Mouse (Mus musculus) regulatory T cell (primary cell): Measurements from ENCODE around the gene Wipf1.
"Not testable (repeated sequence)": the region's sequence is repeated elsewhere in the genome, so short reads cannot be mapped to it uniquely, and the experiment has no call there.

ENCODE experiments used
- in situ Hi-C: fragments of 300-600 bp; cut with MboI, MseI; formaldehyde crosslinking; loops from one replicate; pipeline ENCODE4 v1.15.1; 2025; ENCODE audit warnings: high pct_unique_total_duplicates

The Wipf1 gene

DNA sequence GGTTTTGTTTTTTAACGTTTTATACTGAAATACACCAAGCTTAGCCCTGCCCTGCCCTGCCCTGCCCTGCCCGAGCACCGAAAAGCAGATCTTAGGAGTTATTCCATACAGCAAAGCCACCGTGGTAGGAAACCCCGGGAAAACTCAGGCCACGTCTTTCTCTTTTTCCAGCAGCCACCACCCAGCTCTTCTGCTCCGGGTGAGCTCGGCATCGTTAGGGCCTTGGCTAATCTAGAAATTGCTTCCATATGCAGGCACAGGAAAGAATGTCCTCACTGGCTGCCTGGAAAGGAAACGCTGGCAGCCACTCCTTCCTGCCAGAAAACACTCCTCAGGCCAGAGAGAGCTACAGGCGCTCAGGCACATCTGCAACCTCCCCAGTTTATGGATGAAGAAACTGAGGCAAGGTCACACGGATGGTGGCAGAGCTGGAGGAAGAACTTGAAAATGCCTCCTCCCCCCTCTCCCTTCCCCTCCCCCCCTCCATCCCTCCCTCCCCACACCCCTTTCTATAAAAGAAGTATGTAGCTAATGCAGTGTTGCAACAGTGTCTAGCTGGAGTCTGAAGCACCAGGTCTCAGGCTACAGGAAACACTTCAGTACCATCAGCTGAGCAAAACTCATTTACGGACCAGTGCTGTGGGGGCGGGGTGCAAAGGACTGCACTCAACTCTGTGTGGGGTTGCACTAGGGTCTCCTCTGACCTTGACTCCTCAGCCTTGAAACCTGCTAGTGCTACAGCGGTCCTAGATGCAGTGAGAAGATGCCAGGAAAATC, 20.1 kb downstream of the Wipf1 start:
- in situ Hi-C loops, result no loop called here

- in situ Hi-C loops, result no loop called here
Measured at GRCm38 (mm10) chr2:73507886-73508285, 21.6 kb downstream of the Wipf1 start.

- in situ Hi-C loops, result not testable (repeated sequence)
Measured at GRCm38 (mm10) chr2:73506337-73506736, 23.2 kb downstream of the Wipf1 start.

- in situ Hi-C loops, result no loop called here
Measured at GRCm38 (mm10) chr2:73502863-73503429, 26.6 kb downstream of the Wipf1 start.

- in situ Hi-C loops, result no loop called here
Measured at GRCm38 (mm10) chr2:73500864-73501263, 28.7 kb downstream of the Wipf1 start.

DNA sequence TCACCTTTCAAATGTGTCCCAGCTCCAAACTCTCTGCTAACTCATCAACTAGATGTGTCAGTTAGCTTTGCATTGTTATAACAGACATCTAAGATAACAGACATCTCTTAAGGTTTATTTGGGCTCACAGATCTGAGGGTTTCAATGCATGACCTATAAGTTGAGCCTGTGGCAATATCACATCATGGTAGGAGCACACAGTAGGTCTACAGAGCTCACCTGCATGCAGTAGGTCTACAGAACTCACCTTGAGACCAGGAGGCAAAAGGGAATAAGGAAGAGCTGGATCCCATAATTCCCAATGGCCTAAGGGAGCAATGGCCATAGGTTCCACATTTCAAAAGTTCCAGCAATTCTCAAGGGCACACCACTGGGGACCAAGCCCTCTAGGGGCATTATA, 31.2 kb downstream of the Wipf1 start:
- in situ Hi-C loops, result no loop called here

DNA sequence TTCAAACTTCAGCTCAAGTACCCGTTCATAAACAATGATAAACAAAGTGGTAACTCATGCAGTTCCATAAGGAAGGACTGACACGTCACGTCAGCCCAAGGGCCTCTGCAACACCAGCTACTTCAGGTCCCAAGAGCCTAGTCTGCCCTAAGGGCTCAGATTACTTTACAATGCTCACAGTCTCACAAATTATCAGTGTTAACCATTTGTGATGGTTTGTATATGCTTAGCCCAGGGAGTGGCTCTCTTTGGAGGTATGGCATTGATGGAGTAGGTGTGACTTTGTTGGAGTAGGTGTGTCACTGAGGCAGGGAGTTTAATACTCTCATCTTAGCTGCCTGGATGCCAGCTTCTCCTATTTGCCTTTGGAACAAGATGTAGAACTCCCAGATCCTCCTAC, 32.0 kb downstream of the Wipf1 start:
- in situ Hi-C loops, result no loop called here

DNA sequence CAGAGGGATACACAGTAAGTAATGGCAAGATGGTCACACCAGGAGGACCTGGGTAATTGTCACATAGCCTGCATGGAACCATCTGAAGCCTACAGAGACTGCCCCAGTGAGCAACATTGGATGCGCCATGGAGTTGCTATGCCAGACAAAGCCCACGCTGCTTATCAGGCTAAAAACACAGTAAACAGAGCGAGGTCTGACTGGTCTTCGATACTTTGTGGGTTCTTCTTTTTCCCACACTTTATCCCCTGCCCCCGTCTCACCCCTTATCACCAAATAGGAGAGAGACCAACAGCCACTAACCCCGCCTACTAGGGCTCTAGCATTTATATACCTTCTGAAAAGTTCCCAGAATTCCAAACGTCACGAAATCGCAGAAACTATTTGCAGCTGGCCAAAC, 32.6 kb downstream of the Wipf1 start:
- in situ Hi-C loops, result no loop called here

GRCm38 (mm10) chr2:73496329-73496685, 33.2 kb downstream of the Wipf1 start:
- in situ Hi-C loops, result no loop called here

DNA sequence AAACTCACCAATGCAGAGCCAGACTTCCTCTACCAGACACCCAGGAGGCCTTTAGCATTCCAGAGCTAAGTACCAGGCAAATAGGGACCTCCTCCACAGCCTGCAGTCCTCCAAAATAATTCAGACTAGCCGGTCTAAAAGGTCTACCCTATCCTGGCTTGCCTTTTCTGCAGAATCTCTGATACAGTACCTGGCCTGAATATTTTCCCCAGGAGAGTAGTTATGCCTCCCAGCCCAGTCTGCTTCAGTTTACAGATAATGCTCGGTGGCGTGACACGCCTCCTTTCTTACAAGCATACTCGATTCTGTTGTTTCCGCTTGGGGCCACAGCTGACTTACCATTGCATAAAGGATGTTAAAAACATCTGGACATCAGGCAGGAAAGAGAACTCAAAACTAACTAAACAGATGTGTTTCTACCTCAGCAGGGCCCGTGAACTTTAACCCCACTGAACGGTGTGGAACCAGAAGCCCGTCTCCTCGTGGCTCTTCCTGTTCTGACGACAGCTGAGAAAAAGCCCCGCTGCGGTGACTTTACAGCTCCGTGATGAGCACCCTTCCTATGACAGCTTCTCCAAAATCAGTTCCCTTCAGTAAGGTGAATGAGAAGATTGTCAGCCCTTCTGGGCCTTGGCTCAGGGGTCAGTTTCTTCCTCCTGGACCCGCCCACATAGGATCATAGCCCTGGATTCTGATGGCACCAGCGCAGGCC, 33.8 kb downstream of the Wipf1 start:
- in situ Hi-C loops, result no loop called here

DNA sequence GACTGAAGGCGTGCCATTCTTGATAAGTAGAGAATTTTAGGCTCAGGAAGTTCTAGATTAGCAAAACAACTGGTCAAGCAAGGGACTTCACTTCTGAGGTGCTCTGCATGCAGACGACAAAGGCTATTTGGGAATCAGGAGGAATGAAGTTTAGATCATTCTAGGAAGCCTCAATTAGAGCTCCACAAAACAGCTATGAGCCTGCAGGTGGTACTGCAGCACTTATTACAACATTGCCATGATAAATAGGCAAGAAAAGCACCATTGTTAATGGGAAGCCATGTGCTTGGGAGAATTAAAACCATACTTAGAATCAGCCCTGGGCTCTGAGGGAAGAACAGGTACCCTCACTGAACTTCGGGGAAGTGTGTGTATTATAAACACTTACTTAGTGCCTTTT, 36.0 kb downstream of the Wipf1 start:
- in situ Hi-C loops, result loop anchor here (5.0 kb wide), 1 partner anchor 49 kb away; no protein-coding TSS in a partner anchor

- in situ Hi-C loops, result loop anchor here (5.0 kb wide), 1 partner anchor 51 kb away; no protein-coding TSS in a partner anchor
Measured at GRCm38 (mm10) chr2:73491442-73492241, 37.9 kb downstream of the Wipf1 start.

DNA sequence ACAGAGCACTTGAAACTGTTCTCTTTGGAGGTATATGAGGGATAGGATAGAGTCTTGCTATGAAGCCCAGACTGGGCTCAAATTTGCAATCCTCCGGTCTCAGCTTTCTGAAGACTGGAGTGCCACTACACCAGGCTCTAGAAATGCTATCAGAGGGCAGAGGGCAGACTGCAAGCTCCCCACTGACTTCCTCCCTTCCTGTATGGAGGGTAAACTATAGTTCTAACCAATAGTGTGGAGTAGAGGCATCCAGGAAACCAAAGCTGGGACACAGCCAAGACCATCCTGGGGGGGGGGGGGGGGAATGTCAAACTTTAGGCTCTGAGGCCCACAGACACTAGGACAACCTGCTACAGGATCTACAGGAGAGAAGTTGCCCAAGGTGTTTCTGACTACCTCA, 39.1 kb downstream of the Wipf1 start:
- in situ Hi-C loops, result loop anchor here (5.0 kb wide), 1 partner anchor 52 kb away; no protein-coding TSS in a partner anchor

GRCm38 (mm10) chr2:73486120-73486601, 43.4 kb downstream of the Wipf1 start:
- in situ Hi-C loops, result loop anchor here (5.0 kb wide), 1 partner anchor 34 kb away; no protein-coding TSS in a partner anchor

DNA sequence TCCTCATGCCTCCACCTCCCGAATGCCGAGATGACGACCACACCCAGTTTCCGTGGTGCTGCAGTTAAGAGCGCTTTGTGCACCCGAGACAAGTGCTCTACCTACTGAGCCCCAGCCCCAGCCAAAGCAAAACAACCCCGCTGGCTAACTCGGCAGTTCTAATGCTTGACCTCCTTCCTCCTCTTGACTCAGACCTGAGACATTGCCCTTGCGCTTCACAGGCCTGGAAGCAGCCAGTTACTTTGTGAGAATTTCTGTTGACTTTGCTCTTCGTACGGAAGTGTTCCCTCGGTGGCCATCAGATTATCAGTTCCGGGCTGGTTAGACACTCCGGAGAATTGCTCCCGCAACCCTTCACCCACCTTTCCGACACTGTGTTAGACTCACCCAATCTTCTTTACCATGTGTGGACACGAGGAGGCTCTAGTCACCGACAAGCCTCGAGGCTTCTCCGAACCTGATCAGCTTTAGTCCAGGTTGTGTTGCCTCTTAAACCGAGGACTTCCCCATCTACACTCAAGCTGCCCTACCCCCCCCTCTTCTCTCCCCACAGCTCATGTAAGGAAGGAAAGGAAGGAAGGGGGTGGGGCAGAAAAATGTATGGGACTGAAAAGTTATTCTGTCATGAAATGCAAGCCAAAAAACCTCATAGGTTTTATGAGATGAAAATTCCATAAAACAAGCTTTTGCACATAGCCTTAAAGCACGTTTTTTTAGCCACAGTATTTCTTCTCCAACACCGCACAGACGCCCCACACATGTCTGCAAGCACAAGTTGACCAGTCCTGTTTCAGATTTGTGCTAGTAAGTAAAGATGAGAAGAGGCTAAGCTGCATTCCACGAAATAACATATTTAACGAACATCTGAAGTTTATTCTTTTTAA, 44.1 kb downstream of the Wipf1 start:
- in situ Hi-C loops, result loop anchor here (5.0 kb wide), 1 partner anchor 33 kb away; no protein-coding TSS in a partner anchor

DNA sequence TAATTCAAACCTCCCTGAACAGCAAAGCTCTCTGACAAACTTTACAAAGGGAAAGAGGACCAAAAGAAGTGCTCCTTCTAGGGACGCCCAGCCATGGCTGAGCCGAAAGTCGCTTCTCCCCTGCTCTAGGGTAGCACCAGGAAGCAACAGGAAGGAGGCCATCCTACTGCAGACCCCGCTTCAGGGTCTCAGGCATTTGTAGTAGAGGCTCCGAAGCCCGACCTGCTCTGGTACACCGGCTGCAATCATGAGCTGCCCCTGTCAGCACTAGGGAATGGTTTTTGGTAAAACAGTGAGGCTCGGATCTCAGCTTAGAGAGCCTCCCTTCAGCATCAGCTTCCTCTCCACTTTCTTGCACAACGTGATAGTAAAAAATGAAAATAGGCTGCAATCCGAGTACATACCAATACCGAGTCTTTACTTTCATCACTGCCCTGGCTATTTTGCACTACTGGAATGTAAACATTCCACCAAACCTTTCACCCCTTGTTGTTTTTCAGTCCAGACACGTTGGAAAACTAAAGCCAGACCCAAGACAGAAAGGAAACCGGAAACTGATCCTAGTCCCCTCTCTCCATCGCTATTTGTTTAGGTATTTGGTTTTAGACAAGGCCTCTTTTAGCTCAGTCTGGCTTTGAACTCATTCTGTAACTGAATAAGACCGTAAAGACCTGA, 44.8 kb downstream of the Wipf1 start:
- in situ Hi-C loops, result loop anchor here (5.0 kb wide), 1 partner anchor 32 kb away; no protein-coding TSS in a partner anchor

- in situ Hi-C loops, result no loop called here
Measured at GRCm38 (mm10) chr2:73478805-73479204, 50.7 kb downstream of the Wipf1 start.

DNA sequence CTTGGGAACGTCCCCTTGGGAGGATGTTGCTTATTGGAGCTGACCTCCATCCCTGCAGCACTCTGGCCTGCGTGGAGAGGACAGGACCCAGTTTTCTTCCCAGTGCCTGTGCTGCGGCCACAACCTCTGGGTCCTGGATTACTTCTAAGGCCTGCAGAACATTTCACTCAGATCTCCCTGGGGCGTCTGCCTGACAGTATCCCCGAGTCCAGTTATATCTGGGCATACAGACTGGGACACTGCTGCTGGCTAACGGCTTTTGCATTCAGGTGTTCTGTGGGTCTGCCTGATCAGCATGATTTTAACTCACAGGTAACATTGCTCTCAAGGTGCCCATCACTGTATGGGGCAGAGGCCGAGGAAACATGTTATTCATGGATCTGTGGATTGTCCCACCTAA, 52.0 kb downstream of the Wipf1 start:
- in situ Hi-C loops, result no loop called here

GRCm38 (mm10) chr2:73475519-73475918, 54.0 kb downstream of the Wipf1 start:
- in situ Hi-C loops, result no loop called here

GRCm38 (mm10) chr2:73472130-73472529, 57.4 kb downstream of the Wipf1 start:
- in situ Hi-C loops, result no loop called here
